Mouse (Mus musculus) CH12.LX (cell line): ENCODE results near the gene Foxr1. TPM values are rescaled to one million over a fixed set of nuclear protein-coding genes. Genes with fewer than 3 reads are reported as not detected.
A peak's percentile ranks its signal among the peaks of the same experiment; 100 is the strongest.
"Not testable (repeated sequence)": the region's sequence is repeated elsewhere in the genome, so short reads cannot be mapped to it uniquely, and the experiment has no call there.

ENCODE experiments used
- DNase-seq: peaks from one replicate; pipeline ENCODE4 v3.0.0-alpha.2; 2013; ENCODE audit errors: extremely low read depth
- H3K27ac ChIP-seq: 2 replicates; pipeline ENCODE4 v1.5.1; 2012; ENCODE audit warnings: low read depth, mild to moderate bottlenecking, control low read depth, moderate library complexity; ENCODE audit not compliant: insufficient read depth
- H3K27me3 ChIP-seq: replicated peaks from 2 replicates; pipeline ENCODE3; 2012; ENCODE audit warnings: inconsistent platforms
- H3K36me3 ChIP-seq, 2 experiments: replicated peaks in 1 of 2; 2 replicates each; pipeline versions ENCODE3 to v1.6.1; 2012; ENCODE audit warnings: inconsistent platforms in 1 of 2, low read length in 1 of 2, mild to moderate bottlenecking in 1 of 2, mixed read lengths in 1 of 2, moderate library complexity in 1 of 2; ENCODE audit not compliant: control insufficient read depth in 1 of 2, insufficient read depth in 1 of 2
- H3K4me1 ChIP-seq, 2 experiments: 2 replicates each; pipeline ENCODE4 v1.6.1; 2012; ENCODE audit warnings: inconsistent platforms in 1 of 2, moderate library complexity in 1 of 2; ENCODE audit not compliant: insufficient read depth in 2 of 2, control insufficient read depth in 1 of 2
- H3K4me2 ChIP-seq: 2 replicates; pipeline ENCODE4 v1.6.1; 2012; ENCODE audit warnings: low read depth, mild to moderate bottlenecking, control low read depth; ENCODE audit not compliant: poor library complexity, insufficient read depth, severe bottlenecking
- H3K4me3 ChIP-seq, 3 experiments: fragments of 150-350 bp in 1 of 3; sonication (generic) in 1 of 3; replicated peaks in 1 of 3; 2 replicates each; pipeline versions ENCODE3 to v1.5.1; 2011 to 2012; ENCODE audit warnings: low read depth in 2 of 3, low read length in 2 of 3, mild to moderate bottlenecking in 2 of 3, moderate library complexity in 2 of 3, control low read depth in 1 of 3, improper control_type of control experiment in 1 of 3, inconsistent platforms in 1 of 3, mixed read lengths in 1 of 3; ENCODE audit not compliant: poor library complexity in 1 of 3
- H3K79me2 ChIP-seq: replicated peaks from 2 replicates; pipeline ENCODE4 v1.6.1; 2012; ENCODE audit warnings: mild to moderate bottlenecking, moderate library complexity; ENCODE audit not compliant: control insufficient read depth, poor library complexity, insufficient read depth, severe bottlenecking; ENCODE audit errors: extremely low read depth
- H3K9ac ChIP-seq: 2 replicates; pipeline ENCODE4 v1.6.1; 2012; ENCODE audit warnings: low read depth, mild to moderate bottlenecking, control low read depth, moderate library complexity; ENCODE audit not compliant: insufficient read depth
- H3K9me3 ChIP-seq: replicated peaks from 2 replicates; pipeline ENCODE3; 2012; ENCODE audit warnings: low read length, inconsistent platforms, mixed read lengths
- BHLHE40 ChIP-seq: IDR thresholded peaks from 2 replicates; pipeline ENCODE4 v1.6.1; 2011; ENCODE audit warnings: mild to moderate bottlenecking, low read depth, low read length, improper control_type of control experiment
- CHD1 ChIP-seq: IDR thresholded peaks from 2 replicates; pipeline ENCODE4 v1.6.1; 2012; ENCODE audit warnings: low read depth, low read length, improper control_type of control experiment, inconsistent platforms
- CHD2 ChIP-seq: IDR thresholded peaks from 2 replicates; pipeline ENCODE4 v1.6.1; 2011; ENCODE audit warnings: low read length, improper control_type of control experiment
- CTCF ChIP-seq, 2 experiments: IDR thresholded peaks in 1 of 2; conservative IDR thresholded peaks in 1 of 2; 2 replicates each; pipeline ENCODE4 v1.5.1; 2011 to 2012; ENCODE audit warnings: low read depth in 2 of 2, low read length in 2 of 2, improper control_type of control experiment in 1 of 2, inconsistent platforms in 1 of 2, mild to moderate bottlenecking in 1 of 2, moderate library complexity in 1 of 2
- EP300 ChIP-seq: IDR thresholded peaks from 2 replicates; pipeline ENCODE4 v1.6.1; 2011; ENCODE audit warnings: low read length, improper control_type of control experiment
- ETS1 ChIP-seq: conservative IDR thresholded peaks from 2 replicates; pipeline ENCODE4 v1.6.1; 2012; ENCODE audit warnings: low read depth, mild to moderate bottlenecking, inconsistent platforms, low read length, improper control_type of control experiment, moderate library complexity
- JUN ChIP-seq: IDR thresholded peaks from 2 replicates; pipeline ENCODE4 v1.6.1; 2011; ENCODE audit warnings: low read depth, mild to moderate bottlenecking, low read length, improper control_type of control experiment, moderate library complexity; ENCODE audit not compliant: insufficient read depth
- JUND ChIP-seq: conservative IDR thresholded peaks from 2 replicates; pipeline ENCODE4 v1.6.1; 2011; ENCODE audit warnings: low read depth, low read length, improper control_type of control experiment
- MAFK ChIP-seq: IDR thresholded peaks from 2 replicates; pipeline ENCODE4 v1.6.1; 2011; ENCODE audit warnings: low read length, improper control_type of control experiment; ENCODE audit not compliant: insufficient replicate concordance
- MAX ChIP-seq: IDR thresholded peaks from 2 replicates; pipeline ENCODE4 v1.6.1; 2011; ENCODE audit warnings: low read length, improper control_type of control experiment
- MXI1 ChIP-seq: IDR thresholded peaks from 2 replicates; pipeline ENCODE4 v1.6.1; 2011; ENCODE audit warnings: mild to moderate bottlenecking, low read depth, low read length, improper control_type of control experiment
- MYC ChIP-seq: IDR thresholded peaks from 2 replicates; pipeline ENCODE4 v1.6.1; 2011; ENCODE audit warnings: low read depth, mild to moderate bottlenecking, improper control_type of control experiment, low read length
- NELFE ChIP-seq: IDR thresholded peaks from 2 replicates; pipeline ENCODE4 v1.6.1; 2011; ENCODE audit warnings: low read depth, low read length, improper control_type of control experiment
- POLR2A ChIP-seq: IDR thresholded peaks from 2 replicates; pipeline ENCODE4 v1.6.1; 2011; ENCODE audit warnings: low read depth, mild to moderate bottlenecking, improper control_type of control experiment, low read length
- POLR2AphosphoS2 ChIP-seq: IDR thresholded peaks from 2 replicates; pipeline ENCODE4 v1.6.1; 2011; ENCODE audit warnings: low read depth, low read length, improper control_type of control experiment
- UBTF ChIP-seq: IDR thresholded peaks from 2 replicates; pipeline ENCODE4 v1.6.1; 2012; ENCODE audit warnings: low read depth, mild to moderate bottlenecking, inconsistent platforms, low read length, improper control_type of control experiment, moderate library complexity
- USF2 ChIP-seq: conservative IDR thresholded peaks from 2 replicates; pipeline ENCODE4 v1.6.1; 2011; ENCODE audit warnings: low read depth, low read length, improper control_type of control experiment
- ZMIZ1 ChIP-seq: IDR thresholded peaks from 2 replicates; pipeline ENCODE4 v1.6.1; 2012; ENCODE audit warnings: low read depth, mild to moderate bottlenecking, inconsistent platforms, low read length, improper control_type of control experiment
- dilution Hi-C: fragments of 300-500 bp; cut with MboI; formaldehyde crosslinking; loops from 2 replicates; pipeline ENCODE4 v1.14.3; 2020; ENCODE audit warnings: low sequenced_read_pairs; ENCODE audit not compliant: extremely low pct_unique_long_range_greater_than_20kb, extremely low pct_ligation_motif_present
- in situ Hi-C: fragments of 300-500 bp; cut with MboI; formaldehyde crosslinking; loops from 3 replicates; pipeline ENCODE4 v1.14.3; 2019; ENCODE audit warnings: low sequenced_read_pairs, low pct_ligation_motif_present, low pct_unique_long_range_greater_than_20kb, mixed read lengths
- polyA plus RNA-seq: library from polyadenylated mRNA; unstranded; fragments of >175 nt; gene quantifications from 2 replicates; pipeline ENCODE4 v1.2.1, GENCODE M21; 2012; ENCODE audit warnings: low read depth; ENCODE audit not compliant: insufficient read length
- total RNA-seq, 2 experiments: library from RNA; depleted of rRNA; stranded (reverse); fragments of 300-350 nt in 1 of 2; fragments of >200 nt in 1 of 2; gene quantifications; 2 replicates each; pipeline ENCODE4 v1.2.3; 2012 to 2014

The Foxr1 gene
- total and polyA plus RNA-seq, 3 experiments: 0.21 to 1.4 TPM; not detected in 1

GRCm38 (mm10) chr9:44410647-44411336 lies 30.1 kb downstream of the Foxr1 start:
- Histone ChIP-seq H3K27me3 (no peaks in the 10 kb centered on the region), H3K4me2 (no peak overlapping the region), H3K9me3 (no peaks in the 10 kb centered on the region), H3K27ac (no peak overlapping the region), H3K4me3 (no peak overlapping the region), H3K4me1 (peaks cover 5 to 36% of the 10 kb centered on the region in 2 experiments; a peak in 3 of 4 replicates), H3K36me3 (peaks cover 54 to 68% of the 10 kb centered on the region in 2 experiments), H3K79me2 (peaks cover 35% of the 10 kb centered on the region), H3K9ac (no peak overlapping the region)
- dilution Hi-C loops (no loop called here), in situ Hi-C loops (no loop called here)
- TF ChIP-seq UBTF (no peak), ZMIZ1 (peak; percentile 29; the same call in 1 of the 2 replicates), MXI1 (no peak), POLR2A (peak; percentile 58), MAFK (no peak), EP300 (no peak), CHD2 (0 out of 2 replicates have a peak, but pooled peaks have one; percentile 35)
- DNase-seq: no peak

- Histone ChIP-seq H3K79me2 (peaks cover 39% of the 10 kb centered on the region), H3K4me2 (peak overlapping the region; percentile 77), H3K9ac (peak overlapping the region; percentile 95), H3K4me3 (peak overlapping the region; percentile 91 to 95 (median 95)), H3K4me1 (peaks cover 11 to 53% of the 10 kb centered on the region in 2 experiments), H3K36me3 (peaks cover 56 to 71% of the 10 kb centered on the region in 2 experiments)
- in situ Hi-C loops, H3K27me3 ChIP-seq, H3K27ac ChIP-seq, DNase-seq, H3K9me3 ChIP-seq, dilution Hi-C loops: not testable (repeated sequence)
- TF ChIP-seq ZMIZ1 (0 out of 2 replicates have a peak, but pooled peaks have one; percentile 46), POLR2AphosphoS2 (peak; percentile 76), MXI1 (0 out of 2 replicates have a peak, but pooled peaks have one; percentile 40), CHD1 (peak; percentile 67; the same call in 1 of the 2 replicates), MYC (0 out of 2 replicates have a peak, but pooled peaks have one; percentile 30)
Observed at GRCm38 (mm10) chr9:44408693-44409092, 32.2 kb downstream of the Foxr1 start.

- DNase-seq: no peak
- in situ Hi-C loops (no loop called here), dilution Hi-C loops (no loop called here)
- Histone ChIP-seq H3K27me3 (no peaks in the 10 kb centered on the region), H3K79me2 (peaks cover 39% of the 10 kb centered on the region), H3K4me2 (no peak overlapping the region), H3K27ac (peak overlapping the region; percentile 72), H3K4me1 (peaks cover 11 to 54% of the 10 kb centered on the region in 2 experiments), H3K36me3 (peaks cover 55 to 71% of the 10 kb centered on the region in 2 experiments), H3K9me3 (no peaks in the 10 kb centered on the region), H3K9ac (peak overlapping the region; percentile 95), H3K4me3 (peak overlapping the region; percentile 91 to 95 (median 95))
- TF ChIP-seq MXI1: 0 out of 2 replicates have a peak, but pooled peaks have one; percentile 20
- TF ChIP-seq UBTF: no peak
- TF ChIP-seq MYC: peak; percentile 79; the same call in 1 of the 2 replicates
- TF ChIP-seq CTCF (conservative IDR thresholded peaks at IDR 0.05 in 1 of 2, IDR thresholded peaks at IDR 0.05 in 1 of 2; ENCODE audit: low read depth in 2 of 2, low read length in 2 of 2): no peak
- no peak for TF ChIP-seq USF2
- TF ChIP-seq JUND: no peak
- TF ChIP-seq ETS1: no peak
- peak; percentile 76; the same call in 1 of the 2 replicates for TF ChIP-seq NELFE
- TF ChIP-seq JUN: no peak
- TF ChIP-seq MAX: peak; percentile 70
- TF ChIP-seq BHLHE40: no peak
- no peak for TF ChIP-seq POLR2A
Observed at GRCm38 (mm10) chr9:44407752-44408097, 33.2 kb downstream of the Foxr1 start.
